Comparison of ENCODE assay signal across 33 mouse cellular contexts in genomic region chr11:84057418-84057817, GRCm38 (mm10).
"Had no signal": no experiment of that assay in that cellular context is flagged by ENCODE, and none has a peak within 500 bp of the region (broad histone marks: within the 10 kb centered on the region; RNA-seq: fewer than 3 reads in every experiment).

No protein-coding gene starts in this region.

- H3K9me3 ChIP-seq: heart, embryonic 13.5 days; heart, embryonic 15.5 days; hindbrain, embryonic 13.5 days; hindbrain, embryonic 15.5 days; intestine, embryonic 15.5 days; kidney, embryonic 15.5 days had no signal

- H3K4me2 ChIP-seq: heart, embryonic 13.5 days; heart, embryonic 15.5 days; hindbrain, embryonic 12.5 days; hindbrain, embryonic 13.5 days; hindbrain, embryonic 14.5 days; hindbrain, embryonic 15.5 days; intestine, embryonic 15.5 days; kidney, embryonic 15.5 days had no signal

- H3K4me1 ChIP-seq: intestine, embryonic 15.5 days had no signal

- H3K4me3 ChIP-seq: heart, embryonic 13.5 days; heart, embryonic 15.5 days; hindbrain, embryonic 10.5 days; hindbrain, embryonic 12.5 days; hindbrain, embryonic 13.5 days; hindbrain, embryonic 15.5 days; intestine, embryonic 15.5 days; kidney, embryonic 15.5 days; layer of hippocampus, adult 2 months; left cerebral cortex, adult 2 months had no signal

- DNase-seq: heart, postnatal 10 days; heart, postnatal 14 days; heart, postnatal 36 days; heart, postnatal 4 days; kidney, adult 11 months; kidney, adult 18-20 months; kidney, adult 2 months; kidney, adult 8-10 months; kidney, adult 9 months; kidney, postnatal 10 days; kidney, postnatal 14 days; kidney, postnatal 25 days; kidney, postnatal 36 days; kidney, postnatal 4 days; layer of hippocampus, adult 9-11 months; layer of hippocampus, postnatal 36 days had no signal

- H3K9ac ChIP-seq: heart, embryonic 13.5 days; heart, embryonic 15.5 days; hindbrain, embryonic 12.5 days; hindbrain, embryonic 13.5 days; hindbrain, embryonic 14.5 days; hindbrain, embryonic 15.5 days; intestine, embryonic 15.5 days; kidney, embryonic 15.5 days had no signal

- H3K27me3 ChIP-seq: hindbrain, embryonic 12.5 days; hindbrain, embryonic 13.5 days; hindbrain, embryonic 15.5 days; intestine, embryonic 15.5 days; kidney, embryonic 15.5 days had no signal

- H3K27ac ChIP-seq: heart, embryonic 13.5 days; heart, embryonic 15.5 days; hindbrain, embryonic 10.5 days; hindbrain, embryonic 12.5 days; hindbrain, embryonic 13.5 days; hindbrain, embryonic 14.5 days; hindbrain, embryonic 15.5 days; hindbrain, postnatal 0 days; intestine, embryonic 15.5 days; kidney, embryonic 15.5 days; kidney, postnatal 0 days; layer of hippocampus, adult 2 months; left cerebral cortex, adult 2 months had no signal

- H3K36me3 ChIP-seq: heart, embryonic 13.5 days; heart, embryonic 15.5 days; hindbrain, embryonic 10.5 days; hindbrain, embryonic 12.5 days; hindbrain, embryonic 13.5 days; hindbrain, embryonic 15.5 days; intestine, embryonic 15.5 days; kidney, embryonic 15.5 days had no signal

- ATAC-seq: hindbrain, embryonic 16.5 days; hindbrain, postnatal 0 days; inflammation-experienced regulatory T-cells, adult 6 months; intestine, embryonic 15.5 days; intestine, embryonic 16.5 days; intestine, postnatal 0 days had no signal
